Mouse (Mus musculus) hindbrain, embryonic 13.5 days (tissue): Measurements from ENCODE around the gene Tmem274. TPM values are rescaled to one million over a fixed set of nuclear protein-coding genes. Genes with fewer than 3 reads are reported as not detected.
A peak's percentile ranks its signal among the peaks of the same experiment; 100 is the strongest.

Experiments
- ATAC-seq: fragments of 200-750 bp; cut with Nextera tagmentation; 2 replicates; pipeline ENCODE4 v1.8.0; 2017; ENCODE audit warnings: moderate TSS enrichment; ENCODE audit not compliant: low FRiP score
- H3K27ac ChIP-seq: fragments of 300-500 bp; sonication (generic); 2 replicates; pipeline ENCODE4 v1.5.1; 2015; ENCODE audit warnings: inconsistent platforms, mild to moderate bottlenecking, moderate library complexity
- H3K27me3 ChIP-seq: fragments of 300-500 bp; sonication (generic); 2 replicates; pipeline ENCODE4 v1.6.1; 2015; ENCODE audit warnings: mild to moderate bottlenecking, inconsistent platforms
- H3K36me3 ChIP-seq: fragments of 300-500 bp; sonication (generic); 2 replicates; pipeline ENCODE4 v1.6.1; 2015; ENCODE audit warnings: mild to moderate bottlenecking, inconsistent platforms
- H3K4me1 ChIP-seq: fragments of 300-500 bp; sonication (generic); replicated peaks from 2 replicates; pipeline ENCODE4 v1.6.1; 2015; ENCODE audit warnings: inconsistent platforms
- H3K4me2 ChIP-seq: fragments of 300-500 bp; sonication (generic); 2 replicates; pipeline ENCODE4 v1.6.1; 2015; ENCODE audit warnings: inconsistent platforms, mild to moderate bottlenecking, moderate library complexity
- H3K4me3 ChIP-seq: fragments of 300-500 bp; sonication (generic); 2 replicates; pipeline ENCODE4 v1.5.1; 2015; ENCODE audit warnings: mild to moderate bottlenecking, inconsistent platforms
- H3K9ac ChIP-seq: fragments of 300-500 bp; sonication (generic); 2 replicates; pipeline ENCODE4 v1.6.1; 2015; ENCODE audit warnings: mild to moderate bottlenecking, inconsistent platforms
- H3K9me3 ChIP-seq: fragments of 300-500 bp; sonication (generic); 2 replicates; pipeline ENCODE4 v1.6.1; 2016; ENCODE audit warnings: inconsistent platforms
- WGBS: fragments of 180-500 bp; shearing (Covaris S2); methylation state at CpG from one replicate; pipeline ENCODE4 v1.1.7; 2015; 5-methylcytosine and 5-hydroxymethylcytosine counted together
- polyA plus RNA-seq: library from polyadenylated mRNA; unstranded; fragments of >200 nt; fragmentation: Nextera tagmentation; extraction: Ambion mirVana; gene quantifications from 2 replicates; pipeline ENCODE4 v1.2.1, GENCODE M21; 2015

The Tmem274 gene
- polyA plus RNA-seq, 1 experiment from 2014 or later = not detected

GRCm38 (mm10) chr4:149512072-149512471 is 34.9 kb downstream of the Tmem274 start:
- WGBS = 82% methylated on average over 7 of the region's 7 CpGs

DNA sequence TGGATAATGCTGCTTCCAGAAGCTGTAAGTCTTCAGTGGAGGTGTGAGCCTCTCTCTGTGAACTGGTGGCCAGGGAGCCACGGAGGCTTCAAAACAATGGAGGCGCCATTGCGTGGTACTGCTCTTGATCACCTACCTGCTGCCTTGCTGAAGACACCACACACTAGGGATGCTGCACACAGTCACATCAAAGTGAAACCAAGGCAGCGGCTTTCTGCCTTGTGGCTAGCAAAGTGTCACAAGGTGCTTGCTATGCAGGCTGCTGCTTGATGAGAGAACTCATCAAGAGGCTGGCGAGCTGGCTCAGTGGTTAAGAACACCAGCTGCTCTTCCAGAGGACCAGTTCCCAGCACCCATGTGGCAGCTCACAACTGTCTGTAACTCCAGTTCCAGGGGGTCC is 38.5 kb downstream of the Tmem274 start:
- Histone ChIP-seq H3K4me3 (no peak overlapping the region), H3K4me2 (no peak overlapping the region), H3K27ac (no peak overlapping the region), H3K4me1 (peaks cover 29% of the 10 kb centered on the region), H3K27me3 (no peaks in the 10 kb centered on the region), H3K9ac (no peak overlapping the region), H3K36me3 (no peaks in the 10 kb centered on the region), H3K9me3 (no peaks in the 10 kb centered on the region)
- ATAC-seq = no peak
- 90% methylated on average over 5 of the region's 5 CpGs for WGBS

More at GRCm38 (mm10) chr4:149512072-149512471, 34.9 kb downstream of the Tmem274 start:
- peak overlapping the region; percentile 30; the same call in 1 of the 2 replicates for H3K27ac ChIP-seq
- H3K4me2 ChIP-seq = no peak overlapping the region
- H3K27me3 ChIP-seq = no peaks in the 10 kb centered on the region
- H3K9ac ChIP-seq = 0 out of 2 replicates have a peak overlapping the region, but pooled peaks have one; percentile 35
- H3K4me1 ChIP-seq = peaks cover 10% of the 10 kb centered on the region
- no peak for ATAC-seq
- H3K9me3 ChIP-seq = no peaks in the 10 kb centered on the region
- H3K36me3 ChIP-seq = no peaks in the 10 kb centered on the region
- H3K4me3 ChIP-seq = no peak overlapping the region

- peak within 1 kb of the TSS; percentile 93 for H3K9ac ChIP-seq
- H3K36me3 ChIP-seq = no peaks in the 10 kb centered on the region
- H3K9me3 ChIP-seq = no peaks in the 10 kb centered on the region
- ATAC-seq = peak; percentile 97
- 0% methylated on average over 36 of the region's 46 CpGs for WGBS
- H3K4me2 ChIP-seq = peak within 1 kb of the TSS; percentile 74
- peak within 1 kb of the TSS; percentile 66 for H3K27ac ChIP-seq
- peaks cover 26% of the 10 kb centered on the region for H3K4me1 ChIP-seq
- peak within 1 kb of the TSS; percentile 85 for H3K4me3 ChIP-seq
- no peaks in the 10 kb centered on the region for H3K27me3 ChIP-seq
Measured at GRCm38 (mm10) chr4:149517868-149518340, 40.7 kb downstream of the Tmem274 start, which contains the start of gene Ctnnbip1. Gene Ctnnbip1 (plus strand): TSS chr4:149518236.

- WGBS = 4% methylated on average over 41 of the region's 52 CpGs
- H3K4me2 ChIP-seq = peak overlapping the region; percentile 74
- peaks cover 28% of the 10 kb centered on the region for H3K4me1 ChIP-seq
- H3K27me3 ChIP-seq = no peaks in the 10 kb centered on the region
- H3K9me3 ChIP-seq = no peaks in the 10 kb centered on the region
- peak overlapping the region; percentile 66 for H3K27ac ChIP-seq
- no peak; the same call in 1 of the 2 replicates for ATAC-seq
- no peaks in the 10 kb centered on the region for H3K36me3 ChIP-seq
- H3K4me3 ChIP-seq = peak overlapping the region; percentile 85
- peak overlapping the region; percentile 93 for H3K9ac ChIP-seq
Measured at GRCm38 (mm10) chr4:149518351-149519220, 41.4 kb downstream of the Tmem274 start.

GRCm38 (mm10) chr4:149521258-149521657 is 44.1 kb downstream of the Tmem274 start:
- no peaks in the 10 kb centered on the region for H3K36me3 ChIP-seq
- no peak overlapping the region for H3K4me2 ChIP-seq
- ATAC-seq = no peak
- H3K27me3 ChIP-seq = no peaks in the 10 kb centered on the region
- WGBS = 73% methylated on average over 10 of the region's 10 CpGs
- no peaks in the 10 kb centered on the region for H3K9me3 ChIP-seq
- peaks cover 44% of the 10 kb centered on the region for H3K4me1 ChIP-seq
- H3K4me3 ChIP-seq = no peak overlapping the region
- H3K9ac ChIP-seq = 0 out of 2 replicates have a peak overlapping the region, but pooled peaks have one; percentile 0
- H3K27ac ChIP-seq = no peak overlapping the region

DNA sequence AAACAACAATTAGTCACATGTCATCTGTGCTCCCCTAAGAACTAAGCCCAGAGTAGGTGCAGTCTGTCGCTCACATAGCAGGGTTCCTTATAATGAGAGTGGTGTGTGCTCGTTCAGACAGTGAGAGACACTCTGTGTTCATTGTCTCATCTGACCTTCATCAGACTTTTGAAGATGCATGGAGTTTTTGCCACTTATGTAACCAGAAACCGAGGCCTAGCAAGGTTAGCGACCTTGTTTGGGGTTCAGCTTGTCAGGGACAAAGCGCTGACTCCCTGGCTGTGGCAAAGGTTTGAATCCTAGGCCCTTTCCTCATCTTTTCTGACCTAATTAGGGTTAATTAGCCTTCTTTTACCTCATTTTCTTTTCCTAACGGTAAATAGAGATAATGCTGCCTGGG is 46.8 kb downstream of the Tmem274 start:
- 71% methylated on average over 6 of the region's 6 CpGs for WGBS
- H3K36me3 ChIP-seq = no peaks in the 10 kb centered on the region

DNA sequence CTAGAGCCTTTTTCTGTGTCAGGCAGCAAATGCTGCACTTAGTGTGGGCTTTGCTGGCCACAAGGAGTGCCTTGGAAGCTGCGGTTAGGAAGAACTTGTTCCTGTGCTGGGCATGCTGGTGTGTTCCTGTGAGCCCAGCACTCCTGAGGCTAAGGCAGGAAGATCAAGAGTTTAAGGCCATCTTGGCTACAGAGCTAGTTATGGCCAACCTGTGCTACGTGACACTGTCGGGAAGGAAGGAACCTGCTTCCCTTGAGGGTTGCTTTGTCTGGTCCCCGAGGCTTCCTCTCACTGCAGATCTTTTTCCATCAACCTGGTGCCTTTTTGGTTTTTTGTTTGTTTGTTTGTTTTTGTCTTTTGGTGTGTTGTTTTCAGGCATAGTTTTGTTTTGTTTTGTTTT is 48.0 kb downstream of the Tmem274 start:
- Histone ChIP-seq H3K4me2 (no peak overlapping the region), H3K27me3 (no peaks in the 10 kb centered on the region), H3K4me1 (peaks cover 36% of the 10 kb centered on the region), H3K27ac (no peak overlapping the region), H3K9ac (no peak overlapping the region), H3K9me3 (no peaks in the 10 kb centered on the region), H3K4me3 (no peak overlapping the region), H3K36me3 (no peaks in the 10 kb centered on the region)
- no peak for ATAC-seq
- WGBS = 84% methylated on average over 4 of the region's 4 CpGs

More for the DNA sequence above, 46.8 kb downstream of the Tmem274 start:
- Histone ChIP-seq H3K4me3 (no peak overlapping the region), H3K4me1 (peaks cover 46% of the 10 kb centered on the region), H3K9me3 (no peaks in the 10 kb centered on the region), H3K4me2 (no peak overlapping the region), H3K27ac (no peak overlapping the region), H3K9ac (no peak overlapping the region), H3K27me3 (no peaks in the 10 kb centered on the region)
- ATAC-seq = no peak

- H3K27me3 ChIP-seq = no peaks in the 10 kb centered on the region
- H3K4me2 ChIP-seq = no peak overlapping the region
- 84% methylated on average over 6 of the region's 6 CpGs for WGBS
- peaks cover 32% of the 10 kb centered on the region for H3K4me1 ChIP-seq
- no peaks in the 10 kb centered on the region for H3K9me3 ChIP-seq
- no peaks in the 10 kb centered on the region for H3K36me3 ChIP-seq
- no peak for ATAC-seq
- H3K9ac ChIP-seq = 0 out of 2 replicates have a peak overlapping the region, but pooled peaks have one; percentile 39
- H3K4me3 ChIP-seq = no peak overlapping the region
- H3K27ac ChIP-seq = 0 out of 2 replicates have a peak overlapping the region, but pooled peaks have one; percentile 52
Measured at GRCm38 (mm10) chr4:149525811-149526210, 48.6 kb downstream of the Tmem274 start.

DNA sequence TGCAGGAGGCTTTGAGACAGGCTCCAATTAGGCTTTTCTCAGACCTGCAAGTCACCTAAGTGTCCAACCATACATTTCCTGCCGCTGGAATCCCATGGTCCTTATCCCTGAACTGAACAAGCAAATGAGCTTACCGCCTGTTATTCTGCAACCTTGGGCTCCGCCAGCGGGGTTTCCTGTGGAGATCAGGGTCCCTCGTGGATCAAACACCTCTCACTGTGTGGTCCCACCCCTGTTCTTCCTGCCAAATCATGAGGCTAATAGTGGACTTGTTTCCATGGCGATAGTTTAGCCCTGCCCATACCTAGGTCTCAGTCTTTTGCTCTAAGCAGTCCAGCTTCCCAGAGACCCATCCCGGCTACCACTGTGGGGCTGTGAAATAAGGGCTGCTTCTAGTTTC is 49.2 kb downstream of the Tmem274 start:
- 53% methylated on average over 7 of the region's 7 CpGs for WGBS
- 0 out of 2 replicates have a peak overlapping the region, but pooled peaks have one; percentile 52 for H3K27ac ChIP-seq
- peaks cover 27% of the 10 kb centered on the region for H3K4me1 ChIP-seq
- H3K9me3 ChIP-seq = no peaks in the 10 kb centered on the region
- H3K9ac ChIP-seq = no peak overlapping the region
- H3K27me3 ChIP-seq = no peaks in the 10 kb centered on the region
- H3K4me2 ChIP-seq = no peak overlapping the region
- no peak overlapping the region for H3K4me3 ChIP-seq
- H3K36me3 ChIP-seq = no peaks in the 10 kb centered on the region
- no peak for ATAC-seq

- ATAC-seq = no peak
- Histone ChIP-seq H3K4me3 (no peak overlapping the region), H3K9me3 (no peaks in the 10 kb centered on the region), H3K27ac (no peak overlapping the region), H3K9ac (peak overlapping the region; percentile 43; the same call in 1 of the 2 replicates), H3K4me2 (no peak overlapping the region), H3K27me3 (no peaks in the 10 kb centered on the region), H3K4me1 (peaks cover 26% of the 10 kb centered on the region), H3K36me3 (no peaks in the 10 kb centered on the region)
- 88% methylated on average over 15 of the region's 15 CpGs for WGBS
Measured at GRCm38 (mm10) chr4:149527621-149528354, 50.6 kb downstream of the Tmem274 start.

DNA sequence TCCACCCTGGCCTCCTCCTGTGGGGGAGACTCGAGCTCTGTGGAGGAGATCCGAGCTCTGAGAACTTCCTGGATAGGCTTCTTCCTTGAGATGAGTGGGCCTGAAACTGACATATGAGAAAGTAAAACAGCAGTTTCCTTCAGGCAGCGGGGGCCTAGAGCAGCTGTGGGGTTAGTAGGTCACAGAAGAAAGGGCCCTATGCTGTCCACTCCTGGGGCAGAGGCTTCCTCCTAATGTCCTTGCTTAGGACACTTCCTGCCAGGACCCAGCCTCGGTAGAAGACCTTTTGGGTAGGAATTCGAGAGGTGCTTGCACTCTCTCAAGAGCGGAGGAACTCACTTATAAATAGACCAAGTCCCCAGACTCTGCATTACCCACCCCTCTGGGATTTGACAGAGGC is 52.5 kb downstream of the Tmem274 start:
- no peaks in the 10 kb centered on the region for H3K9me3 ChIP-seq
- ATAC-seq = no peak
- no peak overlapping the region for H3K4me3 ChIP-seq
- no peak overlapping the region for H3K4me2 ChIP-seq
- WGBS = 81% methylated on average over 6 of the region's 6 CpGs
- H3K27ac ChIP-seq = no peak overlapping the region
- no peak overlapping the region for H3K9ac ChIP-seq
- no peaks in the 10 kb centered on the region for H3K36me3 ChIP-seq
- peaks cover 17% of the 10 kb centered on the region for H3K4me1 ChIP-seq
- H3K27me3 ChIP-seq = no peaks in the 10 kb centered on the region
